Mouse (Mus musculus) myocyte (in vitro differentiated cells): ENCODE measurements around the gene Mrpl40. TPM values are rescaled to one million over a fixed set of nuclear protein-coding genes. Genes with fewer than 3 reads are reported as not detected.

Source experiments
- H3K27me3 ChIP-seq: one replicate; pipeline ENCODE4 v1.6.1; 2011; ENCODE audit not compliant: control insufficient read depth, insufficient read depth, insufficient read length
- H3K36me3 ChIP-seq: one replicate; pipeline ENCODE4 v1.6.1; 2011; ENCODE audit not compliant: control insufficient read depth, insufficient read depth
- H3K4me2 ChIP-seq: one replicate; pipeline ENCODE4 v1.6.1; 2011; ENCODE audit warnings: low read depth, control low read depth
- H3K4me3 ChIP-seq: one replicate; pipeline ENCODE4 v1.5.1; 2011; ENCODE audit warnings: mild to moderate bottlenecking, control low read depth, moderate library complexity
- H3K79me2 ChIP-seq: one replicate; pipeline ENCODE4 v1.6.1; 2011; ENCODE audit not compliant: control insufficient read depth, insufficient read depth
- H3ac ChIP-seq: one replicate; pipeline ENCODE4 v1.6.1; 2011; ENCODE audit not compliant: control insufficient read depth, insufficient read length
- CEBPB ChIP-seq: IDR thresholded peaks from 2 replicates; pipeline ENCODE4 v1.6.1; 2011; ENCODE audit warnings: mild to moderate bottlenecking, moderate library complexity; ENCODE audit not compliant: poor library complexity, insufficient read depth, severe bottlenecking
- E2F4 ChIP-seq: IDR thresholded peaks from one replicate; pipeline ENCODE4 v1.6.1; 2011; ENCODE audit warnings: mild to moderate bottlenecking, control low read depth, moderate library complexity; ENCODE audit not compliant: insufficient read depth
- MAX ChIP-seq: IDR thresholded peaks from one replicate; pipeline ENCODE4 v1.6.1; 2011; ENCODE audit warnings: low read depth, mild to moderate bottlenecking, control low read depth
- MYOD1 ChIP-seq, 3 experiments: IDR thresholded peaks; one replicate each; pipeline ENCODE4 v1.6.1; 2011; ENCODE audit warnings: control low read depth in 2 of 3, low read depth in 2 of 3, mild to moderate bottlenecking in 2 of 3, moderate library complexity in 1 of 3; ENCODE audit not compliant: insufficient read length in 2 of 3, control insufficient read depth in 1 of 3
- MYOG ChIP-seq, 3 experiments: IDR thresholded peaks; one replicate each; pipeline ENCODE4 v1.6.1; 2011; ENCODE audit warnings: control low read depth in 2 of 3, low read depth in 2 of 3, mild to moderate bottlenecking in 2 of 3; ENCODE audit not compliant: insufficient read length in 2 of 3, control insufficient read depth in 1 of 3, insufficient read depth in 1 of 3
- POLR2A ChIP-seq: IDR thresholded peaks from one replicate; pipeline ENCODE4 v1.6.1; 2011; ENCODE audit warnings: low read depth, mild to moderate bottlenecking, control low read depth, moderate library complexity; ENCODE audit not compliant: insufficient read length
- POLR2AphosphoS2 ChIP-seq: IDR thresholded peaks from one replicate; pipeline ENCODE4 v1.6.1; 2011; ENCODE audit warnings: low read depth, control low read depth; ENCODE audit not compliant: insufficient read length
- REST ChIP-seq: IDR thresholded peaks from one replicate; pipeline ENCODE4 v1.6.1; 2011; ENCODE audit warnings: mild to moderate bottlenecking, control low read depth, moderate library complexity; ENCODE audit not compliant: insufficient read depth, insufficient read length
- SRF ChIP-seq: IDR thresholded peaks from one replicate; pipeline ENCODE4 v1.6.1; 2011; ENCODE audit warnings: low read depth; ENCODE audit not compliant: control insufficient read depth, insufficient read length
- TCF12 ChIP-seq: IDR thresholded peaks from one replicate; pipeline ENCODE4 v1.6.1; 2011; ENCODE audit warnings: mild to moderate bottlenecking, control low read depth; ENCODE audit not compliant: poor library complexity, insufficient read depth, severe bottlenecking
- TCF3 ChIP-seq: IDR thresholded peaks from one replicate; pipeline ENCODE4 v1.6.1; 2011; ENCODE audit warnings: low read depth, control low read depth; ENCODE audit not compliant: insufficient read length
- USF1 ChIP-seq: IDR thresholded peaks from one replicate; pipeline ENCODE4 v1.6.1; 2011; ENCODE audit warnings: low read depth, mild to moderate bottlenecking, control low read depth, moderate library complexity
- polyA plus RNA-seq: library from polyadenylated mRNA; unstranded; fragments of >200 nt; fragmentation: generic; extraction: Trizol; gene quantifications from one replicate; pipeline ENCODE4 v1.2.1, GENCODE M21; 2012; ENCODE audit warnings: missing spikeins

The Mrpl40 gene
- polyA plus RNA-seq, 1 experiment = 42.8 TPM

- Histone ChIP-seq H3K36me3 (peaks cover 80% of the 10 kb centered on the region), H3K79me2 (no peaks in the 10 kb centered on the region), H3K4me3 (no peak overlapping the region), H3K4me2 (no peak overlapping the region), H3K27me3 (no peaks in the 10 kb centered on the region), H3ac (no peak overlapping the region)
- TF ChIP-seq E2F4 = no peak
Observed at GRCm38 (mm10) chr16:18828630-18829029, 48.0 kb downstream of the Mrpl40 start.

- no peak overlapping the region for H3K4me2 ChIP-seq
- peaks cover 72% of the 10 kb centered on the region for H3K36me3 ChIP-seq
- no peaks in the 10 kb centered on the region for H3K79me2 ChIP-seq
- no peaks in the 10 kb centered on the region for H3K27me3 ChIP-seq
- TF ChIP-seq SRF (no peak), TCF12 (no peak), MYOG (IDR thresholded peaks at IDR 0.05; ENCODE audit: control insufficient read depth in 1 of 3, insufficient read depth in 1 of 3, insufficient read length in 2 of 3, low read depth in 2 of 3) (no peak), MAX (no peak), TCF3 (no peak), E2F4 (no peak), REST (no peak), MYOD1 (IDR thresholded peaks at IDR 0.05; ENCODE audit: control insufficient read depth in 1 of 3, insufficient read length in 2 of 3, low read depth in 2 of 3) (no peak), CEBPB (no peak), POLR2AphosphoS2 (no peak), USF1 (no peak), POLR2A (no peak)
- H3ac ChIP-seq = no peak overlapping the region
- H3K4me3 ChIP-seq = no peak overlapping the region
Observed at GRCm38 (mm10) chr16:18822925-18823324, 53.7 kb downstream of the Mrpl40 start.

GRCm38 (mm10) chr16:18822356-18822755 lies 54.3 kb downstream of the Mrpl40 start:
- no peak overlapping the region for H3ac ChIP-seq
- TF ChIP-seq TCF12 = no peak
- no peak for TF ChIP-seq MYOD1 (IDR thresholded peaks at IDR 0.05; ENCODE audit: control insufficient read depth in 1 of 3, insufficient read length in 2 of 3, low read depth in 2 of 3)
- TF ChIP-seq SRF = no peak
- peaks cover 73% of the 10 kb centered on the region for H3K36me3 ChIP-seq
- no peak overlapping the region for H3K4me3 ChIP-seq
- peaks cover 4% of the 10 kb centered on the region for H3K79me2 ChIP-seq
- no peaks in the 10 kb centered on the region for H3K27me3 ChIP-seq
- no peak overlapping the region for H3K4me2 ChIP-seq

Other genes starting within 250 kb of the Mrpl40 start
- 112 TPM for gene Sept5, start 246.9 kb downstream of the Mrpl40 start, polyA plus RNA-seq
- gene Cldn5, start 100.0 kb downstream of the Mrpl40 start, polyA plus RNA-seq = 0.35 TPM
- gene Ufd1, start 65.1 kb downstream of the Mrpl40 start, polyA plus RNA-seq = 32.0 TPM
- gene Cdc45, start 64.9 kb downstream of the Mrpl40 start, polyA plus RNA-seq = 13.6 TPM
- gene 2510002D24Rik, start 40.3 kb downstream of the Mrpl40 start, polyA plus RNA-seq = 1.2 TPM
- gene Gm28539, start 40.3 kb downstream of the Mrpl40 start, polyA plus RNA-seq = 0.49 TPM
- 33.5 TPM for gene Hira, start 175 bp upstream of the Mrpl40 start, polyA plus RNA-seq